Mouse (Mus musculus) kidney, embryonic 14.5 days (tissue): ENCODE measurements around the gene Hes7. TPM values are rescaled to one million over a fixed set of nuclear protein-coding genes. Genes with fewer than 3 reads are reported as not detected.
A peak's percentile ranks its signal among the peaks of the same experiment; 100 is the strongest.
"Not testable (repeated sequence)": the region's sequence is repeated elsewhere in the genome, so short reads cannot be mapped to it uniquely, and the experiment has no call there.

Experiments used
- ATAC-seq: fragments of 200-750 bp; cut with Nextera tagmentation; 2 replicates; pipeline ENCODE4 v1.8.0; 2017; ENCODE audit warnings: moderate number of reproducible peaks, mild to moderate bottlenecking, moderate TSS enrichment, moderate library complexity; ENCODE audit not compliant: low FRiP score, low TSS enrichment
- H3K27ac ChIP-seq: fragments of 300-500 bp; sonication (generic); 2 replicates; pipeline ENCODE4 v1.5.1; 2014; ENCODE audit warnings: low read depth, mild to moderate bottlenecking, low read length, moderate library complexity, mixed read lengths
- H3K27me3 ChIP-seq: fragments of 300-500 bp; sonication (generic); 2 replicates; pipeline ENCODE4 v1.6.1; 2014; ENCODE audit warnings: mild to moderate bottlenecking, low read length; ENCODE audit not compliant: control insufficient read depth, insufficient read depth
- H3K36me3 ChIP-seq: fragments of 300-500 bp; sonication (generic); 2 replicates; pipeline ENCODE4 v1.6.1; 2014; ENCODE audit warnings: low read length, mixed read lengths; ENCODE audit not compliant: control insufficient read depth, insufficient read depth
- H3K4me1 ChIP-seq: fragments of 300-500 bp; sonication (generic); 2 replicates; pipeline ENCODE4 v1.6.1; 2014; ENCODE audit warnings: low read length, mixed read lengths; ENCODE audit not compliant: control insufficient read depth, insufficient read depth
- H3K4me2 ChIP-seq: fragments of 300-500 bp; sonication (generic); replicated peaks from 2 replicates; pipeline ENCODE4 v1.6.1; 2014; ENCODE audit warnings: low read depth, mild to moderate bottlenecking, low read length
- H3K4me3 ChIP-seq: fragments of 300-500 bp; sonication (generic); 2 replicates; pipeline ENCODE4 v1.5.1; 2014; ENCODE audit warnings: mild to moderate bottlenecking, low read length
- H3K9ac ChIP-seq: fragments of 300-500 bp; sonication (generic); 2 replicates; pipeline ENCODE4 v1.6.1; 2014; ENCODE audit warnings: low read depth, mild to moderate bottlenecking, low read length, moderate library complexity
- H3K9me3 ChIP-seq: fragments of 300-500 bp; sonication (generic); 2 replicates; pipeline ENCODE4 v1.6.1; 2016; ENCODE audit warnings: low read length; ENCODE audit not compliant: control insufficient read depth
- WGBS: fragments of 180-500 bp; shearing (Covaris S2); extraction: QIAGEN DNeasy Blood & Tissue Kit; methylation state at CpG from one replicate; pipeline ENCODE4 v1.1.7; 2014; 5-methylcytosine and 5-hydroxymethylcytosine counted together
- polyA plus RNA-seq: library from polyadenylated mRNA; unstranded; fragments of >200 nt; fragmentation: Nextera tagmentation; extraction: Ambion mirVana; gene quantifications from 2 replicates; pipeline ENCODE4 v1.2.1, GENCODE M21; 2014

Hes7 gene
- polyA plus RNA-seq, 1 experiment from 2014 or later = 0.23 TPM

GRCm38 (mm10) chr11:69092386-69092751 is 27.8 kb upstream of the Hes7 start:
- Histone ChIP-seq H3K4me1 (peaks cover 38% of the 10 kb centered on the region), H3K36me3 (peaks cover 33% of the 10 kb centered on the region), H3K4me3 (no peak overlapping the region), H3K9ac (no peak overlapping the region), H3K27ac (no peak overlapping the region), H3K4me2 (no peak overlapping the region), H3K27me3 (no peaks in the 10 kb centered on the region), H3K9me3 (no peaks in the 10 kb centered on the region)
- ATAC-seq = no peak
- WGBS = 1% methylated on average over 3 of the region's 3 CpGs

- no peak overlapping the region for H3K27ac ChIP-seq
- ATAC-seq = no peak
- H3K27me3 ChIP-seq = no peaks in the 10 kb centered on the region
- no peak overlapping the region for H3K4me3 ChIP-seq
- H3K36me3 ChIP-seq = peaks cover 33% of the 10 kb centered on the region
- H3K9me3 ChIP-seq = no peaks in the 10 kb centered on the region
- 90% methylated on average over 4 of the region's 4 CpGs for WGBS
- H3K4me1 ChIP-seq = peaks cover 43% of the 10 kb centered on the region
- no peak overlapping the region for H3K9ac ChIP-seq
- no peak overlapping the region for H3K4me2 ChIP-seq
Observed at GRCm38 (mm10) chr11:69092871-69093270, 27.3 kb upstream of the Hes7 start.

- not testable (repeated sequence) for H3K4me2 ChIP-seq, H3K27ac ChIP-seq
- 88% methylated on average over 7 of the region's 7 CpGs for WGBS
Observed at GRCm38 (mm10) chr11:69093856-69094255, 26.3 kb upstream of the Hes7 start.

GRCm38 (mm10) chr11:69094697-69095429 is 25.3 kb upstream of the Hes7 start, which contains the start of gene Per1:
TSS of gene Per1 (plus strand) at chr11:69095217.
- Histone ChIP-seq H3K9me3 (no peaks in the 10 kb centered on the region), H3K9ac (peak within 1 kb of the TSS; percentile 74), H3K36me3 (peaks cover 28% of the 10 kb centered on the region), H3K4me1 (peaks cover 51% of the 10 kb centered on the region), H3K27me3 (no peaks in the 10 kb centered on the region), H3K4me2 (peak within 1 kb of the TSS; percentile 95), H3K4me3 (peak within 1 kb of the TSS; percentile 62), H3K27ac (peak within 1 kb of the TSS; percentile 89)
- ATAC-seq = peak; percentile 92
- WGBS = under 1% methylated on average over 37 of the region's 37 CpGs

More at GRCm38 (mm10) chr11:69093856-69094255, 26.3 kb upstream of the Hes7 start:
- H3K9ac ChIP-seq, ATAC-seq, H3K9me3 ChIP-seq, H3K4me3 ChIP-seq, H3K27me3 ChIP-seq: not testable (repeated sequence)
- H3K36me3 ChIP-seq = peaks cover 33% of the 10 kb centered on the region
- H3K4me1 ChIP-seq = peaks cover 53% of the 10 kb centered on the region

GRCm38 (mm10) chr11:69095511-69096231 is 24.5 kb upstream of the Hes7 start:
- Histone ChIP-seq H3K4me1 (peaks cover 50% of the 10 kb centered on the region), H3K4me2 (peak overlapping the region; percentile 95), H3K9me3 (no peaks in the 10 kb centered on the region), H3K4me3 (peak overlapping the region; percentile 62), H3K27ac (peak overlapping the region; percentile 89), H3K9ac (peak overlapping the region; percentile 74), H3K27me3 (no peaks in the 10 kb centered on the region), H3K36me3 (peaks cover 22% of the 10 kb centered on the region)
- ATAC-seq = no peak
- 2% methylated on average over 27 of the region's 27 CpGs for WGBS

GRCm38 (mm10) chr11:69096360-69096986 is 23.7 kb upstream of the Hes7 start:
- WGBS = 10% methylated on average over 9 of the region's 9 CpGs
- peak overlapping the region; percentile 74 for H3K9ac ChIP-seq
- H3K4me2 ChIP-seq = peak overlapping the region; percentile 95

GRCm38 (mm10) chr11:69096987-69097900 is 23.0 kb upstream of the Hes7 start:
- H3K9ac ChIP-seq = peak overlapping the region; percentile 74
- peak overlapping the region; percentile 95 for H3K4me2 ChIP-seq
- peak overlapping the region; percentile 62 for H3K4me3 ChIP-seq
- H3K9me3 ChIP-seq = no peaks in the 10 kb centered on the region
- 4% methylated on average over 24 of the region's 29 CpGs for WGBS
- no peaks in the 10 kb centered on the region for H3K27me3 ChIP-seq
- peak overlapping the region; percentile 86 for H3K27ac ChIP-seq
- peaks cover 51% of the 10 kb centered on the region for H3K4me1 ChIP-seq
- peaks cover 23% of the 10 kb centered on the region for H3K36me3 ChIP-seq
- ATAC-seq = peak; percentile 14

More at GRCm38 (mm10) chr11:69096360-69096986, 23.7 kb upstream of the Hes7 start:
- Histone ChIP-seq H3K4me3 (peak overlapping the region; percentile 62), H3K4me1 (peaks cover 51% of the 10 kb centered on the region), H3K36me3 (peaks cover 23% of the 10 kb centered on the region), H3K27ac (peak overlapping the region; percentile 86; the same call in 1 of the 2 replicates), H3K9me3 (no peaks in the 10 kb centered on the region), H3K27me3 (no peaks in the 10 kb centered on the region)
- no peak for ATAC-seq

GRCm38 (mm10) chr11:69098039-69098761 is 22.0 kb upstream of the Hes7 start:
- H3K9ac ChIP-seq = no peak overlapping the region; the same call in 1 of the 2 replicates
- H3K27me3 ChIP-seq = no peaks in the 10 kb centered on the region
- peak overlapping the region; percentile 51; the same call in 1 of the 2 replicates for H3K4me3 ChIP-seq
- 15% methylated on average over 8 of the region's 8 CpGs for WGBS
- ATAC-seq = no peak
- H3K4me2 ChIP-seq = peak overlapping the region; percentile 96
- peak overlapping the region; percentile 88; the same call in 1 of the 2 replicates for H3K27ac ChIP-seq
- H3K4me1 ChIP-seq = peaks cover 51% of the 10 kb centered on the region
- no peaks in the 10 kb centered on the region for H3K9me3 ChIP-seq
- H3K36me3 ChIP-seq = peaks cover 27% of the 10 kb centered on the region
